Mouse (Mus musculus) limb, embryonic 14.5 days (tissue): ENCODE results near the gene Tmem253. TPM values are rescaled to one million over a fixed set of nuclear protein-coding genes. Genes with fewer than 3 reads are reported as not detected.
A peak's percentile ranks its signal among the peaks of the same experiment; 100 is the strongest.

Source experiments
- ATAC-seq: fragments of 200-750 bp; cut with Nextera tagmentation; 2 replicates; pipeline ENCODE4 v1.8.0; 2017; ENCODE audit warnings: low read depth, moderate number of reproducible peaks, moderate TSS enrichment; ENCODE audit not compliant: low FRiP score
- DNase-seq: peaks from one replicate; pipeline ENCODE4 v3.0.0-alpha.2; 2015; ENCODE audit warnings: low spot score
- H3K27ac ChIP-seq: fragments of 300-500 bp; sonication (generic); replicated peaks from 2 replicates; pipeline ENCODE4 v1.5.1; 2014; ENCODE audit warnings: low read depth, mild to moderate bottlenecking, low read length, moderate library complexity, mixed read lengths
- H3K27me3 ChIP-seq: fragments of 300-500 bp; sonication (generic); 2 replicates; pipeline ENCODE4 v1.6.1; 2014; ENCODE audit warnings: low read length, mixed read lengths; ENCODE audit not compliant: control insufficient read depth, insufficient read depth
- H3K36me3 ChIP-seq: fragments of 300-500 bp; sonication (generic); 2 replicates; pipeline ENCODE4 v1.6.1; 2014; ENCODE audit warnings: mild to moderate bottlenecking, low read length, moderate library complexity, mixed read lengths; ENCODE audit not compliant: control insufficient read depth, insufficient read depth
- H3K4me1 ChIP-seq: fragments of 300-500 bp; sonication (generic); 2 replicates; pipeline ENCODE4 v1.6.1; 2014; ENCODE audit warnings: antibody characterized with exemption, low read length, mixed read lengths; ENCODE audit not compliant: control insufficient read depth, insufficient read depth
- H3K4me2 ChIP-seq: fragments of 300-500 bp; sonication (generic); replicated peaks from 2 replicates; pipeline ENCODE4 v1.6.1; 2014; ENCODE audit warnings: low read depth, mild to moderate bottlenecking, low read length, moderate library complexity; ENCODE audit not compliant: severe bottlenecking
- H3K4me3 ChIP-seq: fragments of 300-500 bp; sonication (generic); replicated peaks from 2 replicates; pipeline ENCODE4 v1.5.1; 2014; ENCODE audit warnings: low read length
- H3K9ac ChIP-seq: fragments of 300-500 bp; sonication (generic); 2 replicates; pipeline ENCODE4 v1.6.1; 2014; ENCODE audit warnings: mild to moderate bottlenecking, low read depth, low read length, moderate library complexity; ENCODE audit not compliant: severe bottlenecking
- H3K9me3 ChIP-seq: fragments of 300-500 bp; sonication (generic); 2 replicates; pipeline ENCODE4 v1.6.1; 2016; ENCODE audit warnings: low read length; ENCODE audit not compliant: control insufficient read depth
- POLR2A ChIP-seq: fragments of 200-500 bp; IDR thresholded peaks from 2 replicates; pipeline ENCODE4 v1.8.0; 2012; ENCODE audit warnings: inconsistent platforms, mild to moderate bottlenecking, moderate library complexity, borderline replicate concordance; ENCODE audit not compliant: insufficient read depth, insufficient read length; ENCODE audit errors: extremely low read depth
- WGBS: fragments of 180-500 bp; shearing (Covaris S2); extraction: QIAGEN DNeasy Blood & Tissue Kit; methylation state at CpG from one replicate; pipeline ENCODE4 v1.1.7; 2014; 5-methylcytosine and 5-hydroxymethylcytosine counted together
- polyA plus RNA-seq, 2 experiments: library from polyadenylated mRNA; depleted of rRNA in 1 of 2; stranded (reverse) in 1 of 2; unstranded in 1 of 2; fragments of >200 nt; fragmentation: Nextera tagmentation in 1 of 2; extraction: Ambion mirVana in 1 of 2; gene quantifications; 2 replicates each; pipeline versions ENCODE4 v1.2.1 to v1.2.3; 2012 to 2014

The Tmem253 gene
- polyA plus RNA-seq, 2 experiments: 0.81 to 1.3 TPM

GRCm38 (mm10) chr14:52019051-52019589 lies 3.7 kb downstream of the Tmem253 start:
- Histone ChIP-seq H3K9me3 (no peaks in the 10 kb centered on the region), H3K36me3 (no peaks in the 10 kb centered on the region), H3K27ac (peak overlapping the region; percentile 99), H3K9ac (peak overlapping the region; percentile 83), H3K27me3 (no peaks in the 10 kb centered on the region), H3K4me1 (peaks cover 34% of the 10 kb centered on the region), H3K4me2 (peak overlapping the region; percentile 64), H3K4me3 (peak overlapping the region; percentile 50)
- 26% methylated on average over 12 of the region's 12 CpGs for WGBS
- no peak for TF ChIP-seq POLR2A
- DNase-seq: no peak
- ATAC-seq: peak; percentile 7; the same call in 1 of the 2 replicates

- H3K4me1 ChIP-seq: peaks cover 34% of the 10 kb centered on the region
- WGBS: 1% methylated on average over 48 of the region's 74 CpGs
- ATAC-seq: peak; percentile 89
Measured at GRCm38 (mm10) chr14:52019590-52020340, 4.3 kb downstream of the Tmem253 start.

GRCm38 (mm10) chr14:52020486-52021137 lies 5.2 kb downstream of the Tmem253 start, which contains the start of gene Zfp219:
Gene Zfp219, minus strand, starts transcription at chr14:52020733.
- no peaks in the 10 kb centered on the region for H3K27me3 ChIP-seq
- H3K36me3 ChIP-seq: no peaks in the 10 kb centered on the region
- peak within 1 kb of the TSS; percentile 83 for H3K9ac ChIP-seq
- H3K9me3 ChIP-seq: no peaks in the 10 kb centered on the region
- H3K4me1 ChIP-seq: peaks cover 30% of the 10 kb centered on the region
- H3K4me3 ChIP-seq: peak within 1 kb of the TSS; percentile 50
- peak within 1 kb of the TSS; percentile 99 for H3K27ac ChIP-seq
- ATAC-seq: peak; percentile 43
- 3% methylated on average over 15 of the region's 15 CpGs for WGBS
- DNase-seq: peak; percentile 84
- H3K4me2 ChIP-seq: peak within 1 kb of the TSS; percentile 64
- TF ChIP-seq POLR2A: peak; percentile 72; the same call in 1 of the 2 replicates

More at GRCm38 (mm10) chr14:52019590-52020340, 4.3 kb downstream of the Tmem253 start:
- Histone ChIP-seq H3K4me3 (peak overlapping the region; percentile 50), H3K9ac (peak overlapping the region; percentile 83), H3K27me3 (no peaks in the 10 kb centered on the region), H3K27ac (peak overlapping the region; percentile 99), H3K4me2 (peak overlapping the region; percentile 64), H3K9me3 (no peaks in the 10 kb centered on the region), H3K36me3 (no peaks in the 10 kb centered on the region)
- DNase-seq: peak; percentile 98
- peak; percentile 78; the same call in 1 of the 2 replicates for TF ChIP-seq POLR2A

- no peak for ATAC-seq
- peak overlapping the region; percentile 83; the same call in 1 of the 2 replicates for H3K9ac ChIP-seq
Measured at GRCm38 (mm10) chr14:52021138-52021529, 5.7 kb downstream of the Tmem253 start.

DNA sequence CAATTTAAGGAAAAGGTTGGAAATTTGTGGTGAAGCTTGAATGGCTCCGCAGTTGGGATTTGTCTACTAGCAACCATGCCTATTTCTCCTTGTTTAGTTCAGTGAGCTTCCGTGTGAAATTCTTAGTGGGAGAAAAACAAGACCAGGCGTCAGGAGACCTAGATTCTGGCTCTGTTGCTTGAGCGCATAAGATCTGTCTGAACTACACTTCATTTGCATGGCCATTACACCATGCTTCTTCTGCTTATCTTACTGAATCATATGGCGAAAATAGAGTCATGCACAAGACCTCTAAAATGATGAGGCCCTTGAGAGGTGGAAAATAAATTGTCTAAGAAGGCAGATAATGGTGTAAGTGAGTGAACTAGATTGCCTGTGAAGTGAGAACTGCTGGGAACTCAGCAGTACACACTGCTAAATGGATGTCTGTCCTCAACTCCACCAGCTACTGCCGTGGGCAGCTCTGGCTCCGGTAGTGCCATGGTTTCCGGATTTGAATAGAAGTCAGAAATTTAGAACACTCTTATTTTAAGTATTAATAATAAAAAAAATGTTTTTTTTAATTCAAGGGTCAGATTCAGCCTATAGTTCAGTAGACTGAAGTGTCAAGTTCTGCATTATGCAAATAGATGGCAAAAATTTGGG lies 6.2 kb downstream of the Tmem253 start:
- no peak for ATAC-seq
- Histone ChIP-seq H3K27me3 (no peaks in the 10 kb centered on the region), H3K4me3 (no peak overlapping the region), H3K27ac (no peak overlapping the region), H3K9me3 (no peaks in the 10 kb centered on the region), H3K4me2 (no peak overlapping the region), H3K36me3 (no peaks in the 10 kb centered on the region), H3K4me1 (peaks cover 28% of the 10 kb centered on the region), H3K9ac (no peak overlapping the region)
- DNase-seq: no peak
- no peak for TF ChIP-seq POLR2A
- WGBS: 89% methylated on average over 8 of the region's 8 CpGs

More at GRCm38 (mm10) chr14:52021138-52021529, 5.7 kb downstream of the Tmem253 start:
- DNase-seq: no peak
- WGBS: 65% methylated on average over 4 of the region's 4 CpGs
- peak overlapping the region; percentile 64 for H3K4me2 ChIP-seq
- peak overlapping the region; percentile 50 for H3K4me3 ChIP-seq
- H3K9me3 ChIP-seq: no peaks in the 10 kb centered on the region
- H3K4me1 ChIP-seq: peaks cover 28% of the 10 kb centered on the region
- H3K27me3 ChIP-seq: no peaks in the 10 kb centered on the region
- H3K36me3 ChIP-seq: no peaks in the 10 kb centered on the region
- H3K27ac ChIP-seq: peak overlapping the region; percentile 99
- TF ChIP-seq POLR2A: no peak
